Mouse (Mus musculus): ENCODE measurements around the gene Rab34.

DNA sequence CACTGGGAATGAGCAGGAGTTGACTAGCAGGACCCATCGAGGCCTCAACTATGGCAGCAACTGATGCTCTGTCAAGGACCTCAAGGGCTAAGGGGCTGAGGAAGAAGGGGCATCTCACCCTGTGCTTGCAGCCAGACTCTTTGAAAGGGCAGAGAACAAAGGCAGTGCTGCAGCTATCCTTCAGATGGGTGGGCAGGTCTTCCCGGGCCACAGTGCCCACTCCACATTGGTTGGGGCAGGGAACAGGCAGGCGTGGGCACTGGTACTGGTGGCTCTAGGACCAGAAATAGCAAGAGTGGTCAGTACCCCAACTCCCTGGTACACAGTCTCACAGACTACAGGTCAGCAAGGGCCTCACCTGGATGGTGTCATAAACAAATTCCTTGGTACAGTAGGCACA lies 27.6 kb upstream of the Rab34 start:
- TF ChIP-seq CTCF (IDR thresholded peaks at IDR 0.05; ENCODE audit: borderline replicate concordance, insufficient read depth, low read depth, low read length) (no peak), POLR2A (IDR thresholded peaks at IDR 0.05; ENCODE audit: borderline replicate concordance, insufficient read depth, low read length) (no peak)

All from cerebellum, adult 2 months (tissue).